Mouse (Mus musculus) kidney, embryonic 15.5 days (tissue): ENCODE measurements at regions not wholly inside any gene's neighbourhood (a gene's known extent, or its start where the extent isn't known, plus 50 kb on each side); places are given as distances from the start of the nearest gene placed in this dataset.

Experiments
- ATAC-seq: fragments of 200-750 bp; cut with Nextera tagmentation; replicated peaks from 2 replicates; pipeline ENCODE4 v1.8.0; 2017; ENCODE audit warnings: moderate TSS enrichment; ENCODE audit not compliant: low FRiP score
- H3K27ac ChIP-seq: fragments of 300-500 bp; sonication (generic); 2 replicates; pipeline ENCODE4 v1.5.1; 2015; ENCODE audit warnings: mild to moderate bottlenecking, inconsistent platforms
- H3K27me3 ChIP-seq: fragments of 300-500 bp; sonication (generic); 2 replicates; pipeline ENCODE4 v1.6.1; 2015; ENCODE audit warnings: inconsistent platforms
- H3K36me3 ChIP-seq: fragments of 300-500 bp; sonication (generic); 2 replicates; pipeline ENCODE4 v1.6.1; 2015; ENCODE audit warnings: inconsistent platforms
- H3K4me1 ChIP-seq: fragments of 300-500 bp; sonication (generic); 2 replicates; pipeline ENCODE4 v1.6.1; 2015; ENCODE audit warnings: inconsistent platforms
- H3K4me2 ChIP-seq: fragments of 300-500 bp; sonication (generic); 2 replicates; pipeline ENCODE4 v1.6.1; 2015; ENCODE audit warnings: moderate library complexity, mild to moderate bottlenecking, inconsistent platforms
- H3K4me3 ChIP-seq: fragments of 300-500 bp; sonication (generic); replicated peaks from 2 replicates; pipeline ENCODE4 v1.5.1; 2015; ENCODE audit warnings: mild to moderate bottlenecking, inconsistent platforms
- H3K9ac ChIP-seq: fragments of 300-500 bp; sonication (generic); 2 replicates; pipeline ENCODE4 v1.6.1; 2015; ENCODE audit warnings: mild to moderate bottlenecking, inconsistent platforms
- H3K9me3 ChIP-seq: fragments of 300-500 bp; sonication (generic); replicated peaks from 2 replicates; pipeline ENCODE4 v1.6.1; 2016; ENCODE audit warnings: inconsistent platforms
- WGBS: fragments of 180-500 bp; shearing (Covaris S2); methylation state at CpG from one replicate; pipeline ENCODE4 v1.1.7; 2015; ENCODE audit warnings: mixed read lengths; 5-methylcytosine and 5-hydroxymethylcytosine counted together

- ATAC-seq = no peak
- H3K36me3 ChIP-seq = no peaks in the 10 kb centered on the region
- 80% methylated on average over 5 of the region's 5 CpGs for WGBS
- H3K27me3 ChIP-seq = peaks cover 9% of the 10 kb centered on the region; the same call in 1 of the 2 replicates
- H3K4me2 ChIP-seq = peak overlapping the region; percentile 56
- no peak overlapping the region for H3K9ac ChIP-seq
- H3K4me1 ChIP-seq = peaks cover 48% of the 10 kb centered on the region
- H3K4me3 ChIP-seq = peak overlapping the region; percentile 34; the same call in 1 of the 2 replicates
- no peaks in the 10 kb centered on the region for H3K9me3 ChIP-seq
- H3K27ac ChIP-seq = no peak overlapping the region
Observed at GRCm38 (mm10) chr11:114447461-114447847, 220.9 kb upstream of the Rpl38 start.

GRCm38 (mm10) chr11:114446617-114447460 is 221.5 kb upstream of the Rpl38 start:
- Histone ChIP-seq H3K4me3 (peak overlapping the region; percentile 34), H3K4me1 (peaks cover 48% of the 10 kb centered on the region), H3K9ac (no peak overlapping the region), H3K27ac (0 out of 2 replicates have a peak overlapping the region, but pooled peaks have one; percentile 18), H3K36me3 (no peaks in the 10 kb centered on the region), H3K27me3 (peaks cover 6% of the 10 kb centered on the region; the same call in 1 of the 2 replicates), H3K4me2 (peak overlapping the region; percentile 56), H3K9me3 (no peaks in the 10 kb centered on the region)
- 3% methylated on average over 23 of the region's 23 CpGs for WGBS
- peak; percentile 85 for ATAC-seq

- Histone ChIP-seq H3K4me1 (peaks cover 48% of the 10 kb centered on the region), H3K27me3 (peaks cover 6% of the 10 kb centered on the region; the same call in 1 of the 2 replicates), H3K9me3 (no peaks in the 10 kb centered on the region), H3K9ac (no peak overlapping the region), H3K27ac (0 out of 2 replicates have a peak overlapping the region, but pooled peaks have one; percentile 19), H3K36me3 (no peaks in the 10 kb centered on the region), H3K4me2 (peak overlapping the region; percentile 56), H3K4me3 (peak overlapping the region; percentile 34)
- 12% methylated on average over 8 of the region's 8 CpGs for WGBS
- no peak for ATAC-seq
Observed at GRCm38 (mm10) chr11:114446075-114446616, 222.2 kb upstream of the Rpl38 start.

GRCm38 (mm10) chr11:114444211-114444610 is 224.1 kb upstream of the Rpl38 start:
- H3K27me3 ChIP-seq = peaks cover 6% of the 10 kb centered on the region; the same call in 1 of the 2 replicates
- no peak for ATAC-seq
- H3K27ac ChIP-seq = no peak overlapping the region
- peaks cover 47% of the 10 kb centered on the region for H3K4me1 ChIP-seq
- no peak overlapping the region for H3K4me2 ChIP-seq
- H3K9ac ChIP-seq = no peak overlapping the region
- 21% methylated on average over 8 of the region's 8 CpGs for WGBS
- no peaks in the 10 kb centered on the region for H3K36me3 ChIP-seq
- H3K4me3 ChIP-seq = no peak overlapping the region
- H3K9me3 ChIP-seq = 0 out of 2 replicates have a peak, but pooled peaks cover 3% of the 10 kb centered on the region

GRCm38 (mm10) chr11:114443444-114443843 is 224.9 kb upstream of the Rpl38 start:
- Histone ChIP-seq H3K27ac (no peak overlapping the region), H3K4me2 (no peak overlapping the region), H3K4me3 (no peak overlapping the region), H3K9ac (no peak overlapping the region), H3K27me3 (peaks cover 6% of the 10 kb centered on the region; the same call in 1 of the 2 replicates), H3K4me1 (peaks cover 39% of the 10 kb centered on the region), H3K36me3 (no peaks in the 10 kb centered on the region), H3K9me3 (0 out of 2 replicates have a peak, but pooled peaks cover 3% of the 10 kb centered on the region)
- ATAC-seq = no peak
- 48% methylated on average over 5 of the region's 5 CpGs for WGBS

GRCm38 (mm10) chr11:114439314-114439713 is 229.0 kb upstream of the Rpl38 start:
- ATAC-seq = no peak
- 80% methylated on average over 4 of the region's 4 CpGs for WGBS
- Histone ChIP-seq H3K9ac (no peak overlapping the region), H3K4me3 (no peak overlapping the region), H3K27ac (no peak overlapping the region), H3K36me3 (no peaks in the 10 kb centered on the region), H3K4me2 (no peak overlapping the region), H3K27me3 (peaks cover 8% of the 10 kb centered on the region; the same call in 1 of the 2 replicates), H3K9me3 (0 out of 2 replicates have a peak, but pooled peaks cover 3% of the 10 kb centered on the region), H3K4me1 (peaks cover 18% of the 10 kb centered on the region)

- Histone ChIP-seq H3K4me2 (no peak overlapping the region), H3K9me3 (0 out of 2 replicates have a peak, but pooled peaks cover 3% of the 10 kb centered on the region), H3K36me3 (no peaks in the 10 kb centered on the region), H3K4me3 (no peak overlapping the region), H3K27me3 (peaks cover 16% of the 10 kb centered on the region), H3K9ac (no peak overlapping the region), H3K27ac (no peak overlapping the region), H3K4me1 (0 out of 2 replicates have a peak, but pooled peaks cover 5% of the 10 kb centered on the region)
- WGBS = 48% methylated on average over 1 of the region's 1 CpGs
- no peak for ATAC-seq
Observed at GRCm38 (mm10) chr11:114435788-114436187, 232.5 kb upstream of the Rpl38 start.

GRCm38 (mm10) chr11:114433561-114433960 is 234.8 kb upstream of the Rpl38 start:
- no peak overlapping the region for H3K9ac ChIP-seq
- no peak for ATAC-seq
- no peak overlapping the region for H3K4me3 ChIP-seq
- H3K4me1 ChIP-seq = 0 out of 2 replicates have a peak, but pooled peaks cover 5% of the 10 kb centered on the region
- no peak overlapping the region for H3K4me2 ChIP-seq
- no peaks in the 10 kb centered on the region for H3K9me3 ChIP-seq
- no peak overlapping the region for H3K27ac ChIP-seq
- H3K36me3 ChIP-seq = no peaks in the 10 kb centered on the region
- WGBS = 40% methylated on average over 5 of the region's 5 CpGs
- H3K27me3 ChIP-seq = peaks cover 17% of the 10 kb centered on the region

- Histone ChIP-seq H3K4me3 (no peak overlapping the region), H3K4me2 (no peak overlapping the region), H3K36me3 (no peaks in the 10 kb centered on the region), H3K27me3 (peaks cover 24% of the 10 kb centered on the region), H3K9me3 (no peaks in the 10 kb centered on the region), H3K27ac (no peak overlapping the region), H3K9ac (no peak overlapping the region), H3K4me1 (no peaks in the 10 kb centered on the region)
- WGBS = 47% methylated on average over 14 of the region's 14 CpGs
- ATAC-seq = no peak
Observed at GRCm38 (mm10) chr11:114425447-114425846, 242.9 kb upstream of the Rpl38 start.

- WGBS = 56% methylated on average over 19 of the region's 19 CpGs
- no peaks in the 10 kb centered on the region for H3K9me3 ChIP-seq
- no peak; the same call in 1 of the 2 replicates for ATAC-seq
Observed at GRCm38 (mm10) chr11:114423322-114423721, 245.0 kb upstream of the Rpl38 start.

GRCm38 (mm10) chr11:114419002-114419401 is 249.3 kb upstream of the Rpl38 start:
- Histone ChIP-seq H3K4me2 (no peak overlapping the region), H3K4me1 (no peaks in the 10 kb centered on the region), H3K36me3 (no peaks in the 10 kb centered on the region), H3K4me3 (no peak overlapping the region), H3K9ac (no peak overlapping the region), H3K9me3 (no peaks in the 10 kb centered on the region), H3K27ac (no peak overlapping the region), H3K27me3 (peaks cover 6% of the 10 kb centered on the region; the same call in 1 of the 2 replicates)
- 86% methylated on average over 7 of the region's 7 CpGs for WGBS
- ATAC-seq = no peak

More at GRCm38 (mm10) chr11:114423322-114423721, 245.0 kb upstream of the Rpl38 start:
- peaks cover 21% of the 10 kb centered on the region for H3K27me3 ChIP-seq
- H3K4me1 ChIP-seq = no peaks in the 10 kb centered on the region
- no peak overlapping the region for H3K9ac ChIP-seq
- H3K27ac ChIP-seq = no peak overlapping the region
- H3K36me3 ChIP-seq = no peaks in the 10 kb centered on the region
- H3K4me2 ChIP-seq = no peak overlapping the region
- no peak overlapping the region for H3K4me3 ChIP-seq

GRCm38 (mm10) chr11:114416168-114416567 is 252.2 kb upstream of the Rpl38 start:
- no peak overlapping the region for H3K9ac ChIP-seq
- ATAC-seq = no peak
- no peaks in the 10 kb centered on the region for H3K27me3 ChIP-seq
- H3K4me2 ChIP-seq = no peak overlapping the region
- H3K27ac ChIP-seq = no peak overlapping the region
- no peak overlapping the region for H3K4me3 ChIP-seq
- H3K9me3 ChIP-seq = no peaks in the 10 kb centered on the region
- 58% methylated on average over 6 of the region's 6 CpGs for WGBS
- H3K36me3 ChIP-seq = no peaks in the 10 kb centered on the region
- H3K4me1 ChIP-seq = no peaks in the 10 kb centered on the region
